Mouse (Mus musculus) left cerebral cortex, adult 11 months (tissue): ENCODE results near the gene Zbed6.
A peak's percentile ranks its signal among the peaks of the same experiment; 100 is the strongest.
"Not testable (repeated sequence)": the region's sequence is repeated elsewhere in the genome, so short reads cannot be mapped to it uniquely, and the experiment has no call there.

Experiments used
- DNase-seq: peaks from one replicate; pipeline ENCODE4 v3.0.0; 2022; ENCODE audit warnings: low spot score

Zbed6 gene

GRCm38 (mm10) chr1:133660466-133661202 lies at the start of gene Zbed6:
Gene Zbed6 (minus strand): TSS chr1:133660885.
- peak; percentile 54 for DNase-seq

GRCm38 (mm10) chr1:133709292-133709691 lies 48.6 kb upstream of the Zbed6 start:
- DNase-seq: no peak

GRCm38 (mm10) chr1:133701824-133702223 lies 41.1 kb upstream of the Zbed6 start:
- DNase-seq: not testable (repeated sequence)

- DNase-seq: no peak
Observed at GRCm38 (mm10) chr1:133697935-133698620, 37.4 kb upstream of the Zbed6 start.

GRCm38 (mm10) chr1:133695901-133696300 lies 35.2 kb upstream of the Zbed6 start:
- DNase-seq: no peak

- DNase-seq: no peak
Observed at GRCm38 (mm10) chr1:133694876-133695275, 34.2 kb upstream of the Zbed6 start.

GRCm38 (mm10) chr1:133694301-133694700 lies 33.6 kb upstream of the Zbed6 start:
- DNase-seq: no peak

- no peak for DNase-seq
Observed at GRCm38 (mm10) chr1:133693536-133694114, 32.9 kb upstream of the Zbed6 start.

GRCm38 (mm10) chr1:133692195-133692594 lies 31.5 kb upstream of the Zbed6 start:
- DNase-seq: no peak

- DNase-seq: no peak
Observed at GRCm38 (mm10) chr1:133691046-133691445, 30.4 kb upstream of the Zbed6 start.

- DNase-seq: no peak
Observed at GRCm38 (mm10) chr1:133689897-133690296, 29.2 kb upstream of the Zbed6 start, which contains the start of gene Lax1. Gene Lax1 (minus strand): TSS chr1:133690108.

GRCm38 (mm10) chr1:133688301-133688700 lies 27.6 kb upstream of the Zbed6 start:
- no peak for DNase-seq

- DNase-seq: no peak
Observed at GRCm38 (mm10) chr1:133685749-133686519, 25.2 kb upstream of the Zbed6 start.

- no peak for DNase-seq
Observed at GRCm38 (mm10) chr1:133671801-133672200, 11.1 kb upstream of the Zbed6 start.

- no peak for DNase-seq
Observed at GRCm38 (mm10) chr1:133671266-133671665, 10.6 kb upstream of the Zbed6 start.

GRCm38 (mm10) chr1:133670776-133671175 lies 10.1 kb upstream of the Zbed6 start:
- DNase-seq: no peak

GRCm38 (mm10) chr1:133670190-133670589 lies 9.5 kb upstream of the Zbed6 start:
- no peak for DNase-seq

- no peak for DNase-seq
Observed at GRCm38 (mm10) chr1:133668618-133669017, 7.9 kb upstream of the Zbed6 start.

- no peak for DNase-seq
Observed at GRCm38 (mm10) chr1:133667721-133668120, 7.0 kb upstream of the Zbed6 start.

GRCm38 (mm10) chr1:133665713-133666112 lies 5.0 kb upstream of the Zbed6 start:
- not testable (repeated sequence) for DNase-seq

- no peak for DNase-seq
Observed at GRCm38 (mm10) chr1:133664203-133664970, 3.7 kb upstream of the Zbed6 start.
